Mouse (Mus musculus) liver, postnatal 0 days (tissue): ENCODE measurements around the gene Calcoco1. TPM values are rescaled to one million over a fixed set of nuclear protein-coding genes. Genes with fewer than 3 reads are reported as not detected.
"Not testable (repeated sequence)": the region's sequence is repeated elsewhere in the genome, so short reads cannot be mapped to it uniquely, and the experiment has no call there.

Source experiments
- ATAC-seq: fragments of 200-750 bp; cut with Nextera tagmentation; 2 replicates; pipeline ENCODE4 v1.8.0; 2017; ENCODE audit warnings: mild to moderate bottlenecking, moderate library complexity
- DNase-seq: peaks from one replicate; pipeline ENCODE4 v3.0.0-alpha.2; 2016
- H3K27ac ChIP-seq: fragments of 300-500 bp; sonication (generic); 2 replicates; pipeline ENCODE4 v1.5.1; 2014; ENCODE audit warnings: antibody characterized with exemption, moderate library complexity, mild to moderate bottlenecking, low read depth
- H3K27me3 ChIP-seq: fragments of 300-500 bp; sonication (generic); 2 replicates; pipeline ENCODE4 v1.6.1; 2014; ENCODE audit warnings: low read length, control low read depth, mixed read lengths; ENCODE audit not compliant: insufficient read depth
- H3K36me3 ChIP-seq: fragments of 300-500 bp; sonication (generic); replicated peaks from 2 replicates; pipeline ENCODE4 v1.6.1; 2014; ENCODE audit warnings: mild to moderate bottlenecking, control low read depth, low read length, moderate library complexity, mixed read lengths; ENCODE audit not compliant: insufficient read depth
- H3K4me1 ChIP-seq: fragments of 300-500 bp; sonication (generic); 2 replicates; pipeline ENCODE4 v1.6.1; 2014; ENCODE audit warnings: antibody characterized with exemption, mild to moderate bottlenecking, control low read depth; ENCODE audit not compliant: insufficient read depth
- H3K4me2 ChIP-seq: fragments of 300-500 bp; sonication (generic); 2 replicates; pipeline ENCODE4 v1.6.1; 2014; ENCODE audit warnings: low read depth, mild to moderate bottlenecking, low read length, moderate library complexity, mixed read lengths
- H3K4me3 ChIP-seq: fragments of 300-500 bp; sonication (generic); 2 replicates; pipeline ENCODE4 v1.5.1; 2014; ENCODE audit warnings: low read depth, low read length
- H3K9ac ChIP-seq: fragments of 300-500 bp; sonication (generic); replicated peaks from 2 replicates; pipeline ENCODE4 v1.6.1; 2014; ENCODE audit warnings: mild to moderate bottlenecking, moderate library complexity
- H3K9me3 ChIP-seq: fragments of 300-500 bp; sonication (generic); 2 replicates; pipeline ENCODE4 v1.6.1; 2016; ENCODE audit warnings: mild to moderate bottlenecking, control low read depth, low read length, mixed read lengths
- CTCF ChIP-seq: sonication (generic); IDR thresholded peaks from 2 replicates; pipeline ENCODE4 v1.5.1; 2016; ENCODE audit warnings: antibody characterized with exemption, low read depth
- EP300 ChIP-seq: IDR thresholded peaks from 2 replicates; pipeline ENCODE4 v1.6.1; 2016; ENCODE audit warnings: antibody characterized with exemption, low read depth, mild to moderate bottlenecking
- WGBS: fragments of 180-500 bp; shearing (Covaris S2); extraction: QIAGEN DNeasy Blood & Tissue Kit; methylation state at CpG from one replicate; pipeline ENCODE4 v1.1.7; 2014; ENCODE audit not compliant: insufficient replicate concordance; 5-methylcytosine and 5-hydroxymethylcytosine counted together
- polyA plus RNA-seq: library from polyadenylated mRNA; unstranded; fragments of >200 nt; fragmentation: Nextera tagmentation; extraction: Ambion mirVana; gene quantifications from 2 replicates; pipeline ENCODE4 v1.2.1, GENCODE M21; 2015

Calcoco1 gene
- polyA plus RNA-seq, 1 experiment from 2014 or later = 11.1 TPM

- Histone ChIP-seq H3K9ac (peak overlapping the region; percentile 69), H3K36me3 (peaks cover 15% of the 10 kb centered on the region), H3K27ac (peak overlapping the region; percentile 93), H3K9me3 (no peaks in the 10 kb centered on the region), H3K4me2 (peak overlapping the region; percentile 85), H3K4me3 (peak overlapping the region; percentile 87), H3K27me3 (peaks cover 15% of the 10 kb centered on the region; the same call in 1 of the 2 replicates), H3K4me1 (peaks cover 21% of the 10 kb centered on the region)
- peak; percentile 79 for DNase-seq
- no peak for TF ChIP-seq EP300
- TF ChIP-seq CTCF = no peak
- WGBS = 2% methylated on average over 34 of the region's 34 CpGs
- ATAC-seq = peak; percentile 20; the same call in 1 of the 2 replicates
Measured at GRCm38 (mm10) chr15:102671721-102672214, 50.2 kb downstream of the Calcoco1 start.

DNA sequence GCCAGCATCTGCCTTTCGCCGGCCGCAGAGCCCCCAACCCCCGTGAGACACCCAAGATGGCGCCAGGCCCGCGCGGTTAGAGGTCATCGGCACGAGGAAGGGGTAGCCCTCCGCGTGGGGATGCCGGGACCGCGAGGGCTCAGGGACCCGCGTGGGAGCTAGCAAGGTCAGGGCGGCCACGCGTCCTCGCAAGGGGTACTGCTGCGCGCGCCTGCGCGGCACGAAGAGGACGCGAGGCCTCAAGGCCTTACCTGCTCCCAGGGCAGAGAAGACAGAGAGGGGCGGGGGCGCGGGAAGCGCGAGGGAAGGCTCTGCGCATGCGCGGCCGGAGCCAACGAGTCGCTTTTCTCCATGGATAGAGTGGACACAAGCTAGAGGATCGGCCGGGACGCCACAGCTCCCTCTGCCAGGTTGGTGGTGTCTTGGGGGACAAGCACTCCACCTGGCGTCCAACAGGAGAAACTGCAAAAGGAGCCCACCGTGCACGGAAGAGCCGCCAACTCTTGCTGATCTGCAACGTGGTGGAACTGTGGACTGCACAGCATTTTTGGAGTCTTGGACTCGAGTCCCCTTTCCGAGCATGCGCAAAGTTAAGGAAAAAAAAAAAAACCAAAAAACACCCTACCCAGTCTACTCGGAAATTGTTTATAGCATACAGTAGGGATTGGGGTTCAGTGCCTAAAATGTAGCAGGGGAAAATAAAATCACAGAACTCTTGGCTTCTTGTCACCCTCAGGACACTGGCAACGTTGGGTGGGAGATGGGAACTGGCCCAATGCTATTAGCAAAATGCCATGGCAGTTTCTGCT is 51.0 kb downstream of the Calcoco1 start:
- Histone ChIP-seq H3K4me3 (peak overlapping the region; percentile 87), H3K27me3 (peaks cover 15% of the 10 kb centered on the region; the same call in 1 of the 2 replicates), H3K4me2 (peak overlapping the region; percentile 85), H3K27ac (peak overlapping the region; percentile 94), H3K36me3 (peaks cover 19% of the 10 kb centered on the region), H3K9me3 (no peaks in the 10 kb centered on the region), H3K9ac (peak overlapping the region; percentile 96), H3K4me1 (peaks cover 21% of the 10 kb centered on the region)
- WGBS = under 1% methylated on average over 50 of the region's 53 CpGs
- TF ChIP-seq EP300 = no peak
- peak; percentile 100 for TF ChIP-seq CTCF
- DNase-seq (peak; percentile 98), ATAC-seq (peak; percentile 93)

DNA sequence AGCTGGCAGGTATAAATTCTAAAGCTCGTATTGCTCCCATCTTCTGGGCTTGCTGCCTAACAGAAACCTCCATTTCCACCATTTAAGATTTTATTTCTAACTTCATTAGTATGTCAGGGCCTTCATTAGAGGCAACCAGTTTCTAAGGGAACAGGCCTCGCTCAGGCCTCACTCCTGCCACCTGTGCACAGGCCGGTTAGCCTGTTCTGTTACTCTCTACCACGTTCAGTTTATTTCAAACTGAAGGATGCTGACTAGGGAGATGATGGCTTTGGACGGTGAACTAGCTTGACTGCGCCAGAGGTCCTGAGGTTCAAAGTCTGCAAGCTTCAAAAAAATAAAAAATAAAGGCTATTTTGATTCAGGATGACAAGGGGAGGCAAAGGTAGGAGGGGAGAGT is 51.7 kb downstream of the Calcoco1 start:
- ATAC-seq = no peak
- peak overlapping the region; percentile 87 for H3K4me3 ChIP-seq
- H3K36me3 ChIP-seq = peaks cover 23% of the 10 kb centered on the region

DNA sequence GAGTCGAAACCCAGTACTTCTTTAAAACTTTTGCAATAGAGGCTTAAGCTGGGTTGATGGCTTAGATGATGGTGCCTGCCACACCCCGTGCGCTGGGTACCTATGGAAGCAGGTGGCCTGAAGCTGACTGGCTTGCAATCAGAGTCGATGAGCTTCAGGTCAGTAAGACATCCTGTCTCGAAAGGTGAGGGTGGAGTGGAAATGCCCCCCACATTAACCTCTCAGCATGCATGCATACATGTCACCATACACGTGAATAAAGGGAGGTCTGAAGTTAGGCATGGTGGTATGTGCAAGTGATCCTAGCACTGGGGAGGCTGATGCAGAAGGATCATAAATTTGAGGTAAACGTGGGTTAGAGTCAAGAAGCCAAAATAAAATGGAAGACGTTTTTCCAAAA is 52.4 kb downstream of the Calcoco1 start:
- H3K4me3 ChIP-seq = peak overlapping the region; percentile 87; the same call in 1 of the 2 replicates
- whole genome bisulfite sequencing = 78% methylated on average over 8 of the region's 8 CpGs

More for the DNA sequence above, 51.7 kb downstream of the Calcoco1 start:
- Histone ChIP-seq H3K27me3 (peaks cover 15% of the 10 kb centered on the region; the same call in 1 of the 2 replicates), H3K4me1 (peaks cover 21% of the 10 kb centered on the region), H3K9ac (peak overlapping the region; percentile 96), H3K9me3 (no peaks in the 10 kb centered on the region), H3K4me2 (peak overlapping the region; percentile 85), H3K27ac (peak overlapping the region; percentile 94)
- no peak for DNase-seq
- TF ChIP-seq CTCF = no peak
- TF ChIP-seq EP300 = no peak
- WGBS = 9% methylated on average over 6 of the region's 6 CpGs

GRCm38 (mm10) chr15:102665494-102665893 is 56.5 kb downstream of the Calcoco1 start:
- Histone ChIP-seq H3K4me3 (no peak overlapping the region), H3K9me3 (no peaks in the 10 kb centered on the region), H3K36me3 (peaks cover 60% of the 10 kb centered on the region), H3K4me2 (no peak overlapping the region), H3K27me3 (no peaks in the 10 kb centered on the region), H3K27ac (no peak overlapping the region), H3K4me1 (peaks cover 11% of the 10 kb centered on the region), H3K9ac (no peak overlapping the region)
- peak; percentile 56 for ATAC-seq
- DNase-seq = peak; percentile 67
- TF ChIP-seq EP300 (no peak), CTCF (peak; percentile 82)
- 28% methylated on average over 4 of the region's 4 CpGs for WGBS

More for the DNA sequence above, 52.4 kb downstream of the Calcoco1 start:
- Histone ChIP-seq H3K27ac (no peak overlapping the region), H3K4me2 (peak overlapping the region; percentile 85), H3K9me3 (no peaks in the 10 kb centered on the region), H3K36me3 (peaks cover 30% of the 10 kb centered on the region), H3K27me3 (peaks cover 15% of the 10 kb centered on the region; the same call in 1 of the 2 replicates), H3K4me1 (peaks cover 21% of the 10 kb centered on the region), H3K9ac (peak overlapping the region; percentile 38)
- DNase-seq (no peak), ATAC-seq (no peak)
- no peak for TF ChIP-seq EP300
- TF ChIP-seq CTCF = no peak

GRCm38 (mm10) chr15:102663825-102664224 is 58.2 kb downstream of the Calcoco1 start:
- Histone ChIP-seq H3K36me3 (peaks cover 63% of the 10 kb centered on the region), H3K4me3 (no peak overlapping the region), H3K9ac (no peak overlapping the region), H3K9me3 (no peaks in the 10 kb centered on the region), H3K4me1 (no peaks in the 10 kb centered on the region; the same call in 1 of the 2 replicates), H3K27ac (no peak overlapping the region), H3K27me3 (no peaks in the 10 kb centered on the region), H3K4me2 (no peak overlapping the region)
- no peak for ATAC-seq
- no peak for DNase-seq
- no peak for TF ChIP-seq CTCF
- no peak for TF ChIP-seq EP300
- 80% methylated on average over 8 of the region's 8 CpGs for WGBS

- H3K27me3 ChIP-seq, ATAC-seq, H3K4me2 ChIP-seq, H3K4me1 ChIP-seq, H3K4me3 ChIP-seq, DNase-seq, H3K9ac ChIP-seq, H3K27ac ChIP-seq, H3K9me3 ChIP-seq: not testable (repeated sequence)
- H3K36me3 ChIP-seq = peaks cover 56% of the 10 kb centered on the region
- WGBS = no CpG with 5 or more reads among the region's 2 CpGs
Measured at GRCm38 (mm10) chr15:102662601-102663000, 59.4 kb downstream of the Calcoco1 start.
